Mouse (Mus musculus): ENCODE data around the gene Reps1. TPM values are rescaled to one million over a fixed set of nuclear protein-coding genes. Genes with fewer than 3 reads are reported as not detected.

Reps1 gene
- 6.2 and 6.4 TPM in 2 replicates for polyA plus RNA-seq (2021; fragmentation: Nextera tagmentation)
- long read RNA-seq, experiment 1, partial matches to known transcripts, result 17 of 21 reads
- long read RNA-seq, experiment 1, other reads (novel, unspliced or antisense), result 3 of 21 reads
- long read RNA-seq, experiment 2, partial matches to known transcripts, result 5 of 11 reads
- long read RNA-seq, experiment 2, other reads (novel, unspliced or antisense), result 4 of 11 reads

DNA sequence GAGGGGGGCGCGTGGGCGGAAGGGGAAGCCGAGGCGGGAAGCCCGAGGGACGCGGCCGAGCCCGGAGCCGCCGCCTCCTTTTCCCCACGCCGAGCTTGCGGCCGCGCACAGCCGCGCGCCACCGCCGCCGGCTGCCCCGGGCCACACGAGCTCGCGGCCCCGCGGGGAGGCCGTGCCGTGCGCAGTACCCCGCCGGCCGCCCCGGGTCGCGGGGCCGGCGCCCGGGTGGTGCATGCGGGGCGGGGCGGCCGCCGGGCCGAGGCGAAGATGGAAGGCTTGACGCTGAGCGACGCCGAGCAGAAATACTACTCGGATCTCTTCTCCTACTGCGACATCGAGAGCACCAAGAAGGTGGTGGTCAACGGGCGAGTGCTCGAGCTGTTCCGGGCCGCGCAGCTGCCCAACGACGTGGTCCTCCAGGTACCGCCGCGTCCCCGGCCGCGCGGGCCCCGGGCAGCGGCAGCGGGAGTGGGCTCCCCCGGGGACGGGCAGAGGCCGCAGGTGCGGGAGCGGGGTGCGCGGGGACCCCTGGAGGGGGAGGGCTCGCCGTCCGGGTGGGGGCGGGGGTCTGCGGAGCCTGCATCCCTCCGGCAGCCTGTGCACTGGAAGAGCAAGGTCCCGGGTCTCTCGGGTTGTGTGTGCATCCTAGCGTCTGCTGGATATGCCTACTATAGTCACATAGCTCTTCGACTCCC, at the start of gene Reps1:
Gene Reps1, plus strand, starts transcription at position 166 of the 695 bp plus-strand sequence.

GRCm38 (mm10) chr10:18022741-18023347, 32.8 kb upstream of the Reps1 start, which contains the start of gene Abracl:
Gene Abracl (minus strand): TSS chr10:18023288.

Other genes starting within 250 kb of the Reps1 start
- gene Heca, start 107.8 kb upstream of the Reps1 start, polyA plus RNA-seq (2021; fragmentation: Nextera tagmentation), result 2.0 and 2.6 TPM in 2 replicates
- 35.0 and 39.5 TPM in 2 replicates for gene Abracl, start 32.6 kb upstream of the Reps1 start, polyA plus RNA-seq (2021; fragmentation: Nextera tagmentation)
- gene Ect2l, start 155.0 kb downstream of the Reps1 start, polyA plus RNA-seq (2021; fragmentation: Nextera tagmentation), result 0.15 TPM in 1 of 2 replicates, not detected in the other
- 37.4 and 46.8 TPM in 2 replicates for gene Ccdc28a, start 179.1 kb downstream of the Reps1 start, polyA plus RNA-seq (2021; fragmentation: Nextera tagmentation)

Data from left cerebral cortex, adult 6 months (tissue).